Mouse (Mus musculus) neural tube, embryonic 15.5 days (tissue): ENCODE measurements around the gene Klra1. TPM values are rescaled to one million over a fixed set of nuclear protein-coding genes. Genes with fewer than 3 reads are reported as not detected.
"Not testable (repeated sequence)": the region's sequence is repeated elsewhere in the genome, so short reads cannot be mapped to it uniquely, and the experiment has no call there.

Experiments
- ATAC-seq: fragments of 200-750 bp; cut with Nextera tagmentation; 2 replicates; pipeline ENCODE4 v1.8.0; 2017; ENCODE audit warnings: mild to moderate bottlenecking, moderate TSS enrichment, moderate library complexity; ENCODE audit not compliant: low FRiP score
- H3K27ac ChIP-seq: fragments of 300-500 bp; sonication (generic); replicated peaks from 2 replicates; pipeline ENCODE4 v1.5.1; 2015; ENCODE audit warnings: mild to moderate bottlenecking, inconsistent platforms
- H3K27me3 ChIP-seq: fragments of 300-500 bp; sonication (generic); replicated peaks from 2 replicates; pipeline ENCODE4 v1.6.1; 2015; ENCODE audit warnings: inconsistent platforms
- H3K36me3 ChIP-seq: fragments of 300-500 bp; sonication (generic); 2 replicates; pipeline ENCODE4 v1.6.1; 2015; ENCODE audit warnings: inconsistent platforms
- H3K4me1 ChIP-seq: fragments of 300-500 bp; sonication (generic); 2 replicates; pipeline ENCODE4 v1.6.1; 2015; ENCODE audit warnings: inconsistent platforms
- H3K4me2 ChIP-seq: fragments of 300-500 bp; sonication (generic); 2 replicates; pipeline ENCODE4 v1.6.1; 2015; ENCODE audit warnings: inconsistent platforms, mild to moderate bottlenecking, moderate library complexity
- H3K4me3 ChIP-seq: fragments of 300-500 bp; sonication (generic); replicated peaks from 2 replicates; pipeline ENCODE4 v1.5.1; 2015; ENCODE audit warnings: mild to moderate bottlenecking, inconsistent platforms
- H3K9ac ChIP-seq: fragments of 300-500 bp; sonication (generic); replicated peaks from 2 replicates; pipeline ENCODE4 v1.6.1; 2015; ENCODE audit warnings: mild to moderate bottlenecking, inconsistent platforms
- H3K9me3 ChIP-seq: fragments of 300-500 bp; sonication (generic); replicated peaks from 2 replicates; pipeline ENCODE4 v1.6.1; 2016; ENCODE audit warnings: inconsistent platforms
- WGBS: fragments of 180-500 bp; shearing (Covaris S2); methylation state at CpG from one replicate; pipeline ENCODE4 v1.1.7; 2015; ENCODE audit warnings: mixed read lengths; 5-methylcytosine and 5-hydroxymethylcytosine counted together
- polyA plus RNA-seq: library from polyadenylated mRNA; unstranded; fragments of >200 nt; fragmentation: Nextera tagmentation; extraction: Ambion mirVana; gene quantifications from 2 replicates; pipeline ENCODE4 v1.2.1, GENCODE M21; 2015

The Klra1 gene
- polyA plus RNA-seq: not detected in 2 replicates

DNA sequence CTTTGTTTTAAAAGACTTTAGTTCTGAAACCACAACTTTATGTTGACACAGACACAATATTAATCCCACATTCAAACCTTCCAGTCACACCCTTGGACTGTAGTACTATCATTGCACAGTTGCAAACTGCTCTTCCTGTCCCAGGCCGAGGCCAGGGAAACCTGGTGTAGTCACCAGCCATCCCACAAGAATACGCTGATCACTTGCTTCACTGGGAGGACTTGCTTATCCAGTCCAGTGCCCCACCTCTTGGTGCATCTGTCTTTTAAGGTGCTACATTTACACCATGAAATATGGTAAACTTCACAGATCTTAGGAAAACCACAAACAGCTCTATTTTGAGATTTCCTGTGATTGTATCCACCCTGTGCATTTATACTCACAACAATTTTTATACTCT lies at the start of gene Klra1:
Klra1 (minus strand) TSS at position 125 of the 400 bp plus-strand sequence.
- 68% methylated on average over 2 of the region's 2 CpGs for WGBS
- H3K27me3 ChIP-seq: no peaks in the 10 kb centered on the region

GRCm38 (mm10) chr6:130429511-130429910 lies 42.8 kb upstream of the Klra1 start:
- ATAC-seq: no peak
- no peaks in the 10 kb centered on the region for H3K36me3 ChIP-seq
- WGBS: 88% methylated on average over 4 of the region's 4 CpGs
- no peak overlapping the region for H3K9ac ChIP-seq
- H3K4me2 ChIP-seq: no peak overlapping the region
- no peak overlapping the region for H3K27ac ChIP-seq
- no peaks in the 10 kb centered on the region for H3K27me3 ChIP-seq
- H3K9me3 ChIP-seq: peaks cover 2% of the 10 kb centered on the region; the same call in 1 of the 2 replicates
- no peak overlapping the region for H3K4me3 ChIP-seq
- no peaks in the 10 kb centered on the region for H3K4me1 ChIP-seq

More for the DNA sequence above, at the start of gene Klra1:
- H3K4me1 ChIP-seq: no peaks in the 10 kb centered on the region
- H3K4me3 ChIP-seq: no peak within 1 kb of the TSS
- no peak within 1 kb of the TSS for H3K4me2 ChIP-seq
- peaks cover 2% of the 10 kb centered on the region; the same call in 1 of the 2 replicates for H3K9me3 ChIP-seq
- ATAC-seq: no peak
- H3K27ac ChIP-seq: no peak within 1 kb of the TSS
- no peaks in the 10 kb centered on the region for H3K36me3 ChIP-seq
- H3K9ac ChIP-seq: no peak within 1 kb of the TSS

DNA sequence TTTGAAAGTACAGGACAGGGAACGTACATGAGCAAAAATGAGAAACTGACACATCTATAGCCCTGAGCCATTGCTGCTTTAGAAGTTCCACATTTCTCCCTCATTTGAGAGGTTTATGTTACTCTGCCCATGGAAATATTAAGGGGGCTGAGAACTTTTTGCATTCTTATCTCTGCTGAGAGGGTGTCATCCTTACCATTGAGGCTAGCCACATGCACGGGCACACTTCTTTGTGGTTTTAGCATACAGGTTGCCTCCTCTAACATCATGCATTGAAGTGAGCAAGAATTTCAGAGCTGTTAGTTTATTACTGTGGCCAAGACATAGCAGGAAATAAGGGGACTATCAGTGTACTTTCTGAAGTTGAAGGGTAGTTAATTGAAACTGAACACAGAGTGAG lies 32.5 kb upstream of the Klra1 start:
- no peaks in the 10 kb centered on the region for H3K36me3 ChIP-seq
- no peak for ATAC-seq
- H3K4me3 ChIP-seq: no peak overlapping the region
- WGBS: 87% methylated on average over 2 of the region's 2 CpGs
- no peak overlapping the region for H3K27ac ChIP-seq
- H3K4me1 ChIP-seq: no peaks in the 10 kb centered on the region
- no peaks in the 10 kb centered on the region for H3K27me3 ChIP-seq
- no peak overlapping the region for H3K9ac ChIP-seq
- H3K9me3 ChIP-seq: peaks cover 29% of the 10 kb centered on the region
- no peak overlapping the region for H3K4me2 ChIP-seq

- no peak overlapping the region for H3K27ac ChIP-seq
- no peak overlapping the region for H3K4me2 ChIP-seq
- H3K4me1 ChIP-seq: no peaks in the 10 kb centered on the region
- H3K9ac ChIP-seq: no peak overlapping the region
- H3K27me3 ChIP-seq: no peaks in the 10 kb centered on the region
- WGBS: 72% methylated on average over 1 of the region's 1 CpGs
- no peak for ATAC-seq
- peaks cover 15% of the 10 kb centered on the region for H3K9me3 ChIP-seq
- H3K36me3 ChIP-seq: no peaks in the 10 kb centered on the region
- H3K4me3 ChIP-seq: no peak overlapping the region
These were observed 18.2 kb upstream of the Klra1 start for GRCm38 (mm10) chr6:130404882-130405281.

GRCm38 (mm10) chr6:130385803-130386202 lies 871 bp downstream of the Klra1 start:
- Histone ChIP-seq H3K4me3 (no peak overlapping the region), H3K4me2 (no peak overlapping the region), H3K4me1 (no peaks in the 10 kb centered on the region), H3K27ac (no peak overlapping the region), H3K9ac (no peak overlapping the region), H3K36me3 (no peaks in the 10 kb centered on the region), H3K9me3 (peaks cover 3% of the 10 kb centered on the region; the same call in 1 of the 2 replicates), H3K27me3 (no peaks in the 10 kb centered on the region)
- no peak for ATAC-seq
- 64% methylated on average over 1 of the region's 1 CpGs for WGBS

DNA sequence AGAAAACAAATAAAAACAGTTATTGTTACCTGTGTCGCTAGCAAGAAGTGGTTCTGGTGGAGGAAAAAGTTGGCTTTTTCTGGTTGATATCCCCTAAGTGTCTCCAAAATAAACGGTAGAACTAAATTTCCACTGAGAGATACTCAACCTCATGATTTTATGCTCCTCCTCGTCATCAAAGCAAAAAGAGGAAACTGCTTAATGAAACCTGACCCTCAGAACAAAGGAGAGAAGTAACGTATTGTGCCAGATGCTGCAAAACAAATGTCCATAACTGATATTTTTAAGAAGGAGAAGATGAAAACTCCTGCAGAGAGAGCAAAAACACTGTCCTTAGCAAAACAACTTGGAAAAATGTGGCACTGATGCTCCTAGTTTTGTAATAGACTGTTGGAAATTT lies 4.3 kb downstream of the Klra1 start:
- Histone ChIP-seq H3K9ac (no peak overlapping the region), H3K36me3 (no peaks in the 10 kb centered on the region), H3K4me2 (no peak overlapping the region), H3K4me3 (no peak overlapping the region), H3K27me3 (no peaks in the 10 kb centered on the region), H3K9me3 (peaks cover 3% of the 10 kb centered on the region; the same call in 1 of the 2 replicates), H3K4me1 (no peaks in the 10 kb centered on the region), H3K27ac (no peak overlapping the region)
- no peak for ATAC-seq
- WGBS: 78% methylated on average over 4 of the region's 4 CpGs

- not testable (repeated sequence) for ATAC-seq, H3K4me1 ChIP-seq, H3K9ac ChIP-seq, H3K27me3 ChIP-seq, H3K9me3 ChIP-seq, H3K36me3 ChIP-seq, H3K4me3 ChIP-seq, H3K4me2 ChIP-seq, H3K27ac ChIP-seq
- WGBS: 36% methylated on average over 1 of the region's 1 CpGs
These were observed 41.3 kb downstream of the Klra1 start for GRCm38 (mm10) chr6:130345381-130345780.

GRCm38 (mm10) chr6:130341973-130342372 lies 44.7 kb downstream of the Klra1 start:
- not testable (repeated sequence) for H3K36me3 ChIP-seq, H3K27ac ChIP-seq, H3K27me3 ChIP-seq, ATAC-seq, H3K4me1 ChIP-seq, H3K9ac ChIP-seq, H3K4me3 ChIP-seq, H3K4me2 ChIP-seq, H3K9me3 ChIP-seq
- WGBS: 89% methylated on average over 2 of the region's 2 CpGs

- ATAC-seq: no peak
- no peak within 1 kb of the TSS for H3K27ac ChIP-seq
- H3K4me2 ChIP-seq: no peak within 1 kb of the TSS
- H3K9ac ChIP-seq: no peak within 1 kb of the TSS
- 0 out of 2 replicates have a peak, but pooled peaks cover 3% of the 10 kb centered on the region for H3K9me3 ChIP-seq
- no peaks in the 10 kb centered on the region for H3K36me3 ChIP-seq
- H3K4me3 ChIP-seq: no peak within 1 kb of the TSS
- H3K4me1 ChIP-seq: no peaks in the 10 kb centered on the region
- no peaks in the 10 kb centered on the region for H3K27me3 ChIP-seq
- WGBS: 92% methylated on average over 8 of the region's 8 CpGs
These were observed 49.3 kb downstream of the Klra1 start, which contains the start of gene Klra3 for GRCm38 (mm10) chr6:130337411-130337810. TSS of gene Klra3 (minus strand) at chr6:130337574.

Other genes starting within 250 kb of the Klra1 start
- gene Klra9, start 193.8 kb downstream of the Klra1 start, polyA plus RNA-seq: not detected in 2 replicates
- gene Klra7, start 153.6 kb downstream of the Klra1 start, polyA plus RNA-seq: not detected in 2 replicates
- not detected in 2 replicates for gene Klra10, start 104.9 kb downstream of the Klra1 start, polyA plus RNA-seq
- gene Klra3, start 49.3 kb downstream of the Klra1 start, polyA plus RNA-seq: not detected in 2 replicates